Mouse (Mus musculus) spleen, adult 10 weeks (tissue): ENCODE data around the gene Pglyrp1. TPM values are rescaled to one million over a fixed set of nuclear protein-coding genes. Genes with fewer than 3 reads are reported as not detected.

Experiments used
- polyA plus RNA-seq: library from polyadenylated mRNA; stranded (reverse); fragments of 350-450 nt; fragmentation: Illumina TruSeq; extraction: RNeasy Lipid Tissue Mini Kit (QIAGEN cat#74804); gene quantifications from one replicate; pipeline ENCODE4 v1.2.3, GENCODE M21; 2015; ENCODE audit warnings: low replicate concordance; ENCODE audit not compliant: insufficient read depth

Gene Pglyrp1
- polyA plus RNA-seq = 28.9 TPM

DNA sequence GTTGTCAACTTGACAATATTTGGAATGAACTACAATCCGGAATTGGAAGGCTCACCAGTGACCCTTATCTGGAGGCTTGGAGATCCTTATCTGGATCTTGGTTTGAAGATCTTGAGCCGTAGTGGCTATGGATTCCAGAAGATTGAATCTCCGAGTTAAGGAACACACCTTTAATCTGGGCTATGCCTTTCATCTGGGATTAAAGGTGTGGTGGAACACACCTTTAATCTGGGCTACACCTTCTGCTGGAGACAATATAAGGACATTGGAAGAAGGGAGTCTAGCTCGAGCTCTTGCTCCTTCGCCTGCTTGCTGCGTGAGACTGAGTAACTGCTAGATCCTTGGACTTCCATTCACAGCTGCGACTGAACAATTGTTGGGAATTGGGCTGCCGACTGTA, at the start of gene Pglyrp1:
Gene Pglyrp1, plus strand, starts transcription at position 301 of the 400 bp plus-strand sequence.

GRCm38 (mm10) chr7:18821507-18821906, 49.6 kb upstream of the Pglyrp1 start, which contains the start of gene Psg17:
TSS of gene Psg17 (minus strand) at chr7:18821607.

GRCm38 (mm10) chr7:18839865-18840264, 31.3 kb upstream of the Pglyrp1 start, which contains the start of gene Mill2:
TSS of gene Mill2 (plus strand) at chr7:18839966.

DNA sequence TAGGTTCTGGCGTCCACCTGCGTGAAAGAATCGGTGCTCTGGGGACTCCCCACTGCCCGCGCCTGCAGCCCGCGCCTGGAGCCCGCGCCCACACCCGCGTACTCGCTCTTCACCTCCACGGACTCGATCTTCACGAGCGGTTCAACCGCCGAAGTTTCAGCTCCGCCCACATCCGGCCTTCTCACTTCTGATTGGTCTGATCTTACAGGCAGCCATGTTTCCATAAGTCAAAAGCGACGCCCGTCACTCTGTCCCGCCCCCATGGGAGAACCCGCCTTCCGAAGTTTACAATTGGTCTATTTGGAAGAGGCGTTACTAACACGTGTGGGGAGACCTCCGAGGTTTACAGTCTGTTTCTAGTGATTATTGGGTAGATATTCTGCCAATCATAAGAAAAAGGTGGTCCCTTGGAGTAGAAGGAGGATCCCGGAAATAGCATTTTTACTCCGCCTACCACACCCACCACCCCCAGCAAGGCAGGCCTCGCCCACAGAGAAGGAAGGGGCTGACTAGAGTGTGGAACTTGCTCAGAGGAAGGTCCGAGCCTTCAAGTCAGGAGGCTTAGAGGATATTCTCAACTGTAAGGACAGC, 39.2 kb downstream of the Pglyrp1 start, which contains the start of gene Ccdc61:
Gene Ccdc61, minus strand, starts transcription at position 175 of the 591 bp plus-strand sequence.

GRCm38 (mm10) chr7:18925162-18925938, 54.2 kb downstream of the Pglyrp1 start, which contains the start of gene Nova2:
TSS of gene Nova2 (plus strand) at chr7:18925888.

Other genes with a start within 250 kb of the Pglyrp1 start
- gene Psg21, start 214.6 kb upstream of the Pglyrp1 start, polyA plus RNA-seq = not detected
- not detected for gene Psg20, start 185.1 kb upstream of the Pglyrp1 start, polyA plus RNA-seq
- not detected for gene Psg22, start 153.2 kb upstream of the Pglyrp1 start, polyA plus RNA-seq
- not detected for gene Psg19, start 72.8 kb upstream of the Pglyrp1 start, polyA plus RNA-seq
- not detected for gene Psg17, start 49.7 kb upstream of the Pglyrp1 start, polyA plus RNA-seq
- 6.1 TPM for gene Mill2, start 31.4 kb upstream of the Pglyrp1 start, polyA plus RNA-seq
- 17.3 TPM for gene Ccdc61, start 39.1 kb downstream of the Pglyrp1 start, polyA plus RNA-seq
- gene Nova2, start 54.6 kb downstream of the Pglyrp1 start, polyA plus RNA-seq = 0.76 TPM
- not detected for gene Nanos2, start 116.1 kb downstream of the Pglyrp1 start, polyA plus RNA-seq
- 0.73 TPM for gene Mypop, start 119.9 kb downstream of the Pglyrp1 start, polyA plus RNA-seq
- 6.8 TPM for gene Irf2bp1, start 132.7 kb downstream of the Pglyrp1 start, polyA plus RNA-seq
- gene Foxa3, start 152.2 kb downstream of the Pglyrp1 start, polyA plus RNA-seq = not detected
- gene Sympk, start 153.0 kb downstream of the Pglyrp1 start, polyA plus RNA-seq = 43.3 TPM
- not detected for gene Rsph6a, start 183.4 kb downstream of the Pglyrp1 start, polyA plus RNA-seq
- gene Dmwd, start 204.9 kb downstream of the Pglyrp1 start, polyA plus RNA-seq = 5.3 TPM
- 37.1 TPM for gene Dmpk, start 212.5 kb downstream of the Pglyrp1 start, polyA plus RNA-seq
- gene Six5, start 223.3 kb downstream of the Pglyrp1 start, polyA plus RNA-seq = 2.0 TPM
- gene Gm4969, start 247.0 kb downstream of the Pglyrp1 start, polyA plus RNA-seq = 0.11 TPM
- gene Fbxo46, start 248.5 kb downstream of the Pglyrp1 start, polyA plus RNA-seq = 2.9 TPM